Mouse (Mus musculus) neural tube, embryonic 10.5 days (tissue): ENCODE results near the gene Tenm4.

Experiments
- DNase-seq: peaks from one replicate; pipeline ENCODE4 v3.0.0-alpha.2; 2017; ENCODE audit warnings: low spot score; ENCODE audit errors: extremely low spot score

Gene Tenm4

DNA sequence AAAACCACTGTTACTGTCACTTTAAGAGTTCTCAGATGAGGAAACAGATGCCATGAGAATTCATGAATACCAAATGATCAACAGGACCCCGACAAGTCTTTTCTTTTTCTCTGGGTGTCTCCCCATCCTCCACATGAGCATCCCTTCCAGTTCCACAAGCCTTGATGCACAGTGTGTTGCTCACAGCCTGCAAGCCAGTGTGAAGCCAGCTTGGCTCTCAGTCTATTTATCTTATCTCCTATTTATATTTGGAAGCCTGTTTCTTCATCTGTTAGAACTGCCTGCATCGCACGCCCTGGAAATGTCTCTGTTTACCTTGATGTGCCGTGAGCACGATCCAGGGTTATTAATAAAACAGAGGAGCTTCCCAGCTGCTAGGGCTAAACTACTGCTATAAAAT, 169.8 kb downstream of the Tenm4 start:
- DNase-seq = no peak

GRCm38 (mm10) chr7:96341479-96341878, 170.4 kb downstream of the Tenm4 start:
- DNase-seq = no peak

DNA sequence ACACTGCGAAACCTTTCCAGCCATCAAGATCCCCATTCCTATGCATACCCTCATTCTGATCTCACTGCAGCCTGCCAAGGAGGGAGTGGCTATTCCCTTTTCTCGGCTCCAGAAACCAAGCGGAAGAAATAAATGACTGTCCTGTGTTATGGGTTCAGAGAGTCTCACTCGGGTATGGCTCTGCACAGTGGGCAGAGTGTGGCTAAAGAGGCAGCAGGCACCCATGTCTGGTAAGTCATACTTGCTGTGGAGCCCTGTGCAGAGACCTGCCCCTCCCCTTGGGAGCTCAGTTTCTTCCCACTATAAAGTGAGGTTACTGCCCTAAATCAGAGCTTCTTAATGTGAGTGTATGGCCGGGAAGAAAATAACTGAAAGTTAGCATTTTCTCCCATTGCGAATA, 171.9 kb downstream of the Tenm4 start:
- DNase-seq = no peak

GRCm38 (mm10) chr7:96343667-96344066, 172.6 kb downstream of the Tenm4 start:
- DNase-seq = no peak

DNA sequence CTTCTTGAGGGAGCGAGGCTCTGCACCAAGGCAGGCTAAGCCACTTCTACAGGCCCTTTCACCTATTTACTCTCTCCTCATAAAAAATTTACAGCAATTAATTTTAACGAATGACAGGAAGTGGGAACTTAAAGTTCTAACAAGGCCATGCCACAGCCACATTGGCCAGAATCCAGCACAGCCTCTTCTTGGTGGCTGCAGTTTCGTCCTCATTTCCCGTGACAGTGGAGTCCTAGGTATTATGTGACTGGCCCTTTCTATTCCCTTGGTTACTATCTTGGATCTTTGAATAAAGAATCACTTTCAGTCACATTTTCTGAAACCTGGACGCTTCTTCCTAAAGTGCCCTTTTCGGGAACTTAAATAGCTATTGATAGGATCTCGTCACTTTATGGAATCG, 181.6 kb downstream of the Tenm4 start:
- DNase-seq = no peak

DNA sequence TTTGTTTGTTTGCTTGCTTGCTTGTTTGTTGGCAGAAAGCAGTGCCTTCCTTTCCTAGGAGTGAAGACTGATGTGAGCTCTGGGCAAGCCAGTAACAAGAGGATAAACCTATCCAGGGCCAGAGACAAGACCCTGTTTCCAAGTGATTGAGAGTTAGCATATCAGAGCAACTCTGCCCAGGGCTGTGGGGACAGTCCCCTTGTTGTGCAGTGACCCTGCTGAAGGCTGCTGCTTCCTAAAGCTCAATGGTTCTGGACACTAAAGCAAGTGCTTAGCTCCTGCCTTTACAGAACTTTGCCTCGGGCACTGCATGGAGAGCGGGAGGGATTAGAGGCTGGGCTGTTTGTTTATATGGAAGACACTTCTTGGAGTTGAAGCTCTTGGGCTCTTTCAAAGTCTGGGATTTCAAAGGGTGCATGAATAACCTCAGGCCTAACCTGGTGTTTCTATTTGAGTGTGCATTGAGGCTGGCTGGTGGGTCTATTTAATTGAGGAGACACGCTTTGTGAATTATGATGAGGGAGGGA, 185.3 kb downstream of the Tenm4 start:
- no peak for DNase-seq

GRCm38 (mm10) chr7:96357550-96357949, 186.5 kb downstream of the Tenm4 start:
- DNase-seq = no peak

- no peak for DNase-seq
Observed at GRCm38 (mm10) chr7:96363311-96363710, 192.3 kb downstream of the Tenm4 start.

GRCm38 (mm10) chr7:96369947-96370346, 198.9 kb downstream of the Tenm4 start:
- DNase-seq = no peak

GRCm38 (mm10) chr7:96374004-96374663, 203.1 kb downstream of the Tenm4 start:
- DNase-seq = no peak

DNA sequence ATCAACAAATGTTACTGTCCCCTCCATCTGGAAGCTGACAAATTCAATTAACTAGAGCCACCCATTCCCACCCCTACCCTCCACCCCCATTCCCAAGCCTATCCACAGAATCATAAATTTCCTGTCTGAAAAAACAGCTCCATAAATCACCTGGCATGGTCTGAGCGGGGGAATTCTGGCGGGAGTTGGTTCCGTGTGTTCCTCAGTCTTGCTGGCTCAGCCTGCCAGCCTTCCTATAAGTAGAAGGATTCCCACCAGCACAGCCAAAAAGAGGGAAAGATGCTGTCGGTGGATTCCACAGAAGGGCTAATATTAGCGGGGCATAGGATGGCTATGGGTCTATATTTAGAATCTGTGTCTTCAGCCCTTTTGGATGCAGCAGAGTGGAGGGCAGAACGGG, 204.5 kb downstream of the Tenm4 start:
- DNase-seq = no peak

DNA sequence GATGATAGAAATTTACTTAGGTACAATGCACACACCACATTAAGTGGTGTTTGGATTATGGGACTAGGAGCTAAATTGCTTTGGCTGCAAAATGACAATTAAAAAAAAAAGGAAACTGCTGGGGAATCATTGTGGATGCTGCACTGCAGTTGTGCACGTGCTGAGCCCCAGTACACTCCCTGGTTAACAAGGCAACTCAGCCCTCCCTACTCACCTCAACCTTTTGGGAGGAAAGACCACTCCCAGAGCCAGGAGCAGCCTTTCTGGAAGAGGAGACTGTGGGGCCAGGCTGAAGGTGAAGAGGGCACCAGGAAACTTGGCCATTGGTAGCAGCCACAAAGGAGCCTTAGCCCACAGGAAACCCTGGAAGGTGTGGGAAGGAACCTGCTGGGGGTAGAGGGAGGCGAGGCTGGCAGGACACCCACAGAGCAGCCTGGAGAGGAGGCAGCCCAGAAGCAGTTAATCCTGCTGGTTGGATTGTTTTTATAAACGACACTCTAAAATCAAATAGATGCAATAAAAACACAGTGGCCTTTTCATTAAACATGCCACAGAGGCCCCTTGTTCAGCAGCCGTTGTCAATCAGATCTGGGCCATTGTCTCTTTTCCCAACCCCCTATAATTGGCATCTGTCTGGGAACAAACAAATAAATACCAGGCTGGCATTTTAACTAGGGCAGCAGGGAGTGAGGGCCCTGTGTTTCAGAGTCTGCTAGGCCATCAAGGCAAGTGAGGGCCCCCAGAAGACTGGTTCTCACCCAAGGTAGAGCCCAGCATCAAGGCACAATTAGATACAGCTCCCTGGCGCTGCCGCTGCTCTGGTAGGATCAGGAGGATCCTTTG, 212.9 kb downstream of the Tenm4 start:
- no peak for DNase-seq

DNA sequence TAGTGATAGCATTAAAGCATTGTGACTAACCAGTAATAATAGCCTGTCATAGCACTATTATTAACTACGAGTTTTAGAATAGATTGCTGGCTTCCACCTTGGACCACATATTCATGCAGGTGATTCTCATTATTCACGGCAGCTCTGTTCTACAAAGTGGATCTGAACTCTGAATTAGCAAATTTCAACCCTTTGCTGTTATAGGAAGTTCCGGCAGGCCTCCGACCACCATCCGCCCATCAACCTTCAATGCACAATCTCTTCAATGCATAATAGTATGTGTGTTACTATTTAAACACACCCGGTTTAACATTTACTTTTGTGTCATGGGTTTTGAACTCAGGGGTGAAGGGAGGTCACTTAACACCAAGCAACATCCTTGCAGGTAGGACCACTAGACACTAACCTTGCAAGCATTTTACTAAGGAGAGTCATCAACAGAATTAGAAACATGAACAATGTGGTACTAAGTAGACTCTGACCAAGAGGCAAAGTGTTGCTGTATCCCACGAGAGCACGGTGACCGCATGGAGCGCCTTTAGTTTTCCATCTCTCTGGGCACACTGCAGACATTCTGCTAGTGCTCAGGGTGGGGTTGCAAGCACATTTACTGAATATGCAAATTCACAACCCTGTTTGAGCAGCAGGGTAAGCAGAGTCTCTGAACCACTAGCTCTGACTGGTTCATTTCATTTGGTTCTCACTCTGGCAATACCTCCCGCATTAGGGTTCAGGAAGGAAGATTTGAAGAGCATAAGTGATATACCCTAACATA, 213.9 kb downstream of the Tenm4 start:
- no peak for DNase-seq

DNA sequence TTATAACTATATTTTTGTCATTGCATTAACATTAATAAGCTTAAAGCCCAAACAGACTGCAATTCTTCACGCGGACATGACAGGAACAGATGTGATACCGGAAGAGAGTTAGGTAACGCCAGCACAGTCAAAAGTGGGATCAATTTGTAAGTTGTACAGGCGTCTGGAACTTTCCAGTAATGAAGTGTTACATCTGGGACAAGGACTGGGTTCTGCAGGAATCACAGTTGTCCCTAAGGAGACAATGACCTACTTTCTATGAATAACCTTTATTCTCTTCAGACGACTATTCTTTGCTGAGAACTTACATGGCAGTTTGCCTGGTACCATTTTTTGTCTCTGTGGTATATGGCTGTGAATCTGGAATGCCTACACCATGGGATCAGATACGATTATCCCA, 214.8 kb downstream of the Tenm4 start:
- no peak for DNase-seq

GRCm38 (mm10) chr7:96390034-96390670, 219.1 kb downstream of the Tenm4 start:
- DNase-seq = no peak

GRCm38 (mm10) chr7:96390894-96391293, 219.8 kb downstream of the Tenm4 start:
- DNase-seq = no peak

DNA sequence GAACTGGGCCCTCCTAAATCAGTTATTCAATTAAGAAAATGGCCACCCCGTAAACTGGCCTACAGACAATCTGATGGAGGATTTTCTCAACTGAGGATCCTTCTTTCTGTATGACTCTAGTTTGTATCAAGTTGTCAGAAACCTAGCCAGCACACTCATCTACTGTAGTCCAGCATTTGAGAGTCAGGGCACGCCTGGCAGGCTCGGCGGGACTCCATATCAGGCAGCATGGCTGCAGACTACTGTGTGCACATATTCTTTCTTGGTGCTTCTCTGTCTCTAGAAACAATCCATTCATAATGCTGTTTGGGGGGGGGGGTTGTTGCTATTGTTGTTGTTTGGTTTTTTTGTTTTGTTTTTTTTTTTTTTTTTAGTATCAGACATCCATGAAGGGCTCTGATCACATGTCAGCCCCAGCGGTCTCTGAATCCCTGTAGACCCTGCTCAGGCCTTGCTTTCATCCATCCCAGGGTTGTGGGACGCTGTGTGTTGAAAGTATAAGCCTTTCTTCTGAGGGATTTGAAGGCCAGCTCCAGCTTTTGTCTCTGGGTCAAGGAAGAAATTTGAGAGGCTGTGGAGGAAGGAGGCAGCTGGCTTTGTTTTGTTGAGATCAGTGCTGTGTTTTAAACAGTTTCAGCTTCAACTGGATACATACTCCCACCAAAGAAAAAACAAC, 220.9 kb downstream of the Tenm4 start:
- no peak for DNase-seq

GRCm38 (mm10) chr7:96392600-96392999, 221.6 kb downstream of the Tenm4 start:
- DNase-seq = no peak

- DNase-seq = no peak
Observed at GRCm38 (mm10) chr7:96397940-96398339, 226.9 kb downstream of the Tenm4 start.

DNA sequence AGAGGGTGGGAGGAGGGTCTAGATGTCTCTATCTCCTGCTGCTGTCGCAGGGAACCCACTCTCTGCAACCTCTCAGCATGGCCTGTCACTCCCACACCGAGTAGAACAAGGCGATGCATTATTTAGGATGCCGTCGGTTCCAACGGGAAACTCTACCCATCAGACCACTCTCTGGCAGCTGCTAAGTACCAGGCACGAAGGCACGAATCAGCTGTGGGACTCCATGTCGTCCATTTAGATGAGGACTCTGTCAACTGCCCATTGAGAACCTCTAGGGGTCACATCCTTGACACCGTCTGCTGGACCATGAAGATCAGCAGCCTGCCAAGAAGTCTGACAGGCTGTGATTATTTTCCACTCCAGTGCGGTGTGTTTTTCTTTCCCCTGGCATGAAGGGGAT, 229.4 kb downstream of the Tenm4 start:
- no peak for DNase-seq
